Mouse (Mus musculus) stomach, postnatal 0 days (tissue): ENCODE measurements around the gene Pgbd1.

Source experiments
- CTCF ChIP-seq: IDR thresholded peaks from 2 replicates; pipeline ENCODE4 v1.5.1; 2016; ENCODE audit warnings: antibody characterized with exemption, low read depth, mild to moderate bottlenecking, moderate library complexity
- EP300 ChIP-seq: optimal IDR thresholded peaks from 2 replicates; pipeline ENCODE3; 2016; ENCODE audit warnings: antibody characterized with exemption

DNA sequence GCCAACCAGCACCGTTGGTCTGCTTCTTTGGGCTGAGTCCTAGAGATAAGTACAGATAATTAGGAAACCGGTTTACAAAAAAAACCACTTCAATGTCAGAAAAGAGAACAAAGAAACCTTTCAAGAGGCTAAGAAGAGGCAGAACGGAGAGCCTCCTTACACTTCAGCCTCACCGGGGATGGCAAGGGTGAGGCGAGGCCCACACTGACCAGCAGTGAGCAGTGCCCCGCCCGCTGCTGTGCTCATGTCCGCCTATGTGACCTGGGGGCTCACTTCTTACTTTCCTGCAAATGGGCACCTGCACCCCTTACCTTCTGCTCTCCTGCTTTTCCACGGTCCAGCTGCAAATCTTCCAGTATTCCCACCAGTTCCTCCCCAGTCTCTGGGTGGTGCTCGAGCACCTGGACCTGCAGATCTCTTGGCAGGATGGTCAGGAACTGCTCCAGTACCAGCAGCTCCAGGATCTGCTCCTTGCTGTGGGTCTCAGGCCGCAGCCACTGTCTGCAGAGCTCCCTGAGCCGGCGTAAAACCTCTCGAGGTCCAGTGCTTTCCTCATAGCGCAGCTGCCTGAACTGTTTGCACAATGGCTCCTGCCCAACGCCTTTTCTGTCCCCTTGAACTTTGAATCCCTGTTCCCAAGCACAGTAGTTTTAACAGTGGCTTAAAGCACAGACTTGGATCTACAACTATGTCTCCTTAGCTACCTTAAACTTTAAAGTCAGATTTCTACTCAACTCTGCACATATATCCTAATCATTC is 7.2 kb upstream of the Pgbd1 start:
- TF ChIP-seq EP300 (no peak), CTCF (no peak)
